Mouse (Mus musculus) spleen, adult 18-20 months (tissue): ENCODE measurements around the gene Fkbp3.

Experiments used
- DNase-seq, 2 experiments: peaks; one replicate each; pipeline ENCODE4 v3.0.0; 2022; ENCODE audit warnings: mixed read lengths in 2 of 2

Gene Fkbp3

DNA sequence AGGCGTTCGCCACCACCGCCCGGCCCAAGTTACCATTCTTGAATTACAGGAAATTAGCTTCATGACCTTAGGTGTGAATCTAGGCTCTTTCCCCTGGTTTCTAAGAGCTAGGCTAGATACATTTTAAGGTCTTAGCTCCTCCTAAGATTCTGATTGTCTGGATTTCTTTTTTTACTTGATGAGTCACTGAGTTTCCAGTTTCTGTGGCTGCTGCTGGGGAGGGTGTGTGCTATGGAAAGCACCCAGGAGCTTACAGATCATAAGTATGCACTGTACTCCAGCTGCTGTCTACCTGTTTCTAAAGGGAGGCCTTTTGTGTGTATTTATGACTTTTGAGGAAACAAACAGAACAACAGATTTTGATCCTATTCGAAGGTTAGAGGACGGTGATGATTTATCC lies 51.0 kb downstream of the Fkbp3 start:
- no peak for DNase-seq
